22 mouse cellular contexts compared by ENCODE assay signal in the genomic region with DNA sequence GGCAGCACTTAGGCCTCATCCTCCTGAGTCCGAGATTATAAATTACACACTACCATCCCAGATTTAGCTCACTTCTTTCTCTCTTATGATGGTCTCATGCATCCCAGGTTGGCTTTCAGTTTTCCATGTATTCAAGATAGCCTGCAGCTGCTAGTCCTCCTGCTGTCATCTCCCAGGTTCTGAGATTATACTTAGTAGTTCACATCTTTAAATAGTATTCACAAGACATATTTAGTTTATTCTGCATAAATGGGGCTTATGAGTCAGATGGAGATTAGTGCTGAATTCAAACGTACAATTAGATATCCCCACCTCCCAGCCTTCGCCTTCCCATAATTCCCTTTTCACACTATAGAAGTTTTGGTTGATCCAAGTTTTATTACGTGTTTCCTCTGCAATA.
DNase-seq lines count a peak whose midpoint lies in the region; ATAC-seq and TF ChIP-seq lines count a peak whose summit lies in the region.
"Had no signal": no experiment of that assay in that cellular context is flagged by ENCODE, and none has a peak within 500 bp of the region (broad histone marks: within the 10 kb centered on the region; RNA-seq: fewer than 3 reads in every experiment).

No protein-coding gene starts in this region.

- peaks cover 7% of the 10 kb centered on the region; the same call in 1 of the 2 replicates for H3K4me1 ChIP-seq in heart, embryonic 13.5 days
- H3K4me1 ChIP-seq in heart, embryonic 11.5 days (ENCODE audit: control insufficient read depth, insufficient read depth, low read length): no peaks in the 10 kb centered on the region
- peaks cover 5% of the 10 kb centered on the region; the same call in 1 of the 2 replicates for H3K4me1 ChIP-seq in heart, postnatal 0 days (ENCODE audit: control insufficient read depth, insufficient read depth)
- peaks cover 3% of the 10 kb centered on the region for H3K4me1 ChIP-seq in olfactory bulb, adult 2 months (ENCODE audit: control insufficient read depth, insufficient read depth, low read length)
- H3K4me1 ChIP-seq: embryonic facial prominence, embryonic 10.5 days; embryonic facial prominence, embryonic 12.5 days; forebrain, embryonic 13.5 days; forebrain, embryonic 15.5 days had no signal

- no peak for ATAC-seq in heart, embryonic 13.5 days (ENCODE audit: extremely low read depth, insufficient number of reproducible peaks, low FRiP score, low TSS enrichment)
- no peak for ATAC-seq in heart, embryonic 11.5 days (replicated peaks; ENCODE audit: insufficient number of reproducible peaks, low FRiP score, low TSS enrichment)
- ATAC-seq in heart, postnatal 0 days (ENCODE audit: insufficient read depth, low read depth): peak; percentile 17; the same call in 1 of the 2 replicates
- ATAC-seq: activated CD4-positive, CD25-positive, alpha-beta regulatory T cell, adult 4 months; forebrain, embryonic 13.5 days; forebrain, embryonic 15.5 days; forebrain, postnatal 0 days had no signal

- H3K27me3 ChIP-seq in heart, embryonic 13.5 days (replicated peaks): no peaks in the 10 kb centered on the region
- no peaks in the 10 kb centered on the region for H3K27me3 ChIP-seq in heart, embryonic 11.5 days (ENCODE audit: control insufficient read depth, insufficient read depth, low read length)
- H3K27me3 ChIP-seq in heart, postnatal 0 days (ENCODE audit: control insufficient read depth, insufficient read depth, low read length): no peaks in the 10 kb centered on the region
- H3K27me3 ChIP-seq: embryonic facial prominence, embryonic 12.5 days; forebrain, embryonic 13.5 days; forebrain, embryonic 15.5 days had no signal

- H3K36me3 ChIP-seq in heart, embryonic 13.5 days: no peaks in the 10 kb centered on the region
- H3K36me3 ChIP-seq in heart, embryonic 11.5 days (ENCODE audit: control insufficient read depth, insufficient read depth, low read length): no peaks in the 10 kb centered on the region
- H3K36me3 ChIP-seq in heart, postnatal 0 days (replicated peaks; ENCODE audit: control insufficient read depth, insufficient read depth, low read length): no peaks in the 10 kb centered on the region
- H3K36me3 ChIP-seq: embryonic facial prominence, embryonic 10.5 days; embryonic facial prominence, embryonic 12.5 days; forebrain, embryonic 15.5 days had no signal

- WGBS in heart, embryonic 13.5 days: 62% methylated on average over 4 of the region's 4 CpGs
- WGBS in heart, embryonic 11.5 days (ENCODE audit: insufficient replicate concordance): 75% methylated on average over 4 of the region's 4 CpGs
- 49% methylated on average over 4 of the region's 4 CpGs for WGBS in heart, postnatal 0 days
- 48% methylated on average over 4 of the region's 4 CpGs for WGBS in olfactory bulb, adult 2 months

- peak; percentile 40 for DNase-seq in heart, postnatal 0 days (ENCODE audit: low spot score)
- DNase-seq in heart, postnatal 10 days: no peak
- DNase-seq in embryo, embryonic 9.5 days (ENCODE audit: extremely low spot score): no peak
- DNase-seq: adrenal gland, adult 8-10 months; adrenal gland, postnatal 14 days; adrenal gland, postnatal 36 days; cerebellum, adult 11 months; cerebellum, adult 18-20 months; cerebellum, adult 8-10 months; cerebellum, adult 9-11 months; cerebellum, postnatal 14 days; cerebellum, postnatal 36 days; embryo, embryonic 11 days; forebrain, postnatal 0 days had no signal

- TF ChIP-seq EP300 in heart, postnatal 0 days (IDR thresholded peaks at IDR 0.05; ENCODE audit: low read depth): no peak

- intact Hi-C loops in heart, postnatal 10 days (cut with DNase I): no loop called here

- TF ChIP-seq CTCF in heart, postnatal 0 days (IDR thresholded peaks at IDR 0.05; ENCODE audit: low read depth): no peak
- TF ChIP-seq CTCF in olfactory bulb, adult 2 months (IDR thresholded peaks at IDR 0.05; ENCODE audit: insufficient read depth, low read depth, low read length): no peak

- no peaks in the 10 kb centered on the region for H3K9me3 ChIP-seq in heart, embryonic 13.5 days
- H3K9me3 ChIP-seq in heart, embryonic 11.5 days (replicated peaks; ENCODE audit: control insufficient read depth, low read length): no peaks in the 10 kb centered on the region
- no peaks in the 10 kb centered on the region for H3K9me3 ChIP-seq in heart, postnatal 0 days (replicated peaks; ENCODE audit: control insufficient read depth, low read length)
- H3K9me3 ChIP-seq: embryonic facial prominence, embryonic 10.5 days; embryonic facial prominence, embryonic 12.5 days; forebrain, embryonic 13.5 days; forebrain, embryonic 15.5 days had no signal

- H3K4me3 ChIP-seq in heart, embryonic 13.5 days: no peak overlapping the region
- no peak overlapping the region for H3K4me3 ChIP-seq in heart, embryonic 11.5 days (ENCODE audit: low read depth, low read length)
- H3K4me3 ChIP-seq in heart, postnatal 0 days (ENCODE audit: low read depth, low read length): no peak overlapping the region
- H3K4me3 ChIP-seq in olfactory bulb, adult 2 months (ENCODE audit: insufficient read depth, low read depth, low read length): no peak overlapping the region
- H3K4me3 ChIP-seq: embryonic facial prominence, embryonic 10.5 days; embryonic facial prominence, embryonic 12.5 days; forebrain, embryonic 13.5 days; forebrain, embryonic 15.5 days had no signal

- no peak overlapping the region for H3K4me2 ChIP-seq in heart, embryonic 13.5 days
- no peak overlapping the region for H3K4me2 ChIP-seq in heart, embryonic 11.5 days
- H3K4me2 ChIP-seq in heart, postnatal 0 days (ENCODE audit: low read depth, low read length): no peak overlapping the region
- H3K4me2 ChIP-seq: embryonic facial prominence, embryonic 12.5 days; forebrain, embryonic 13.5 days; forebrain, embryonic 15.5 days had no signal

- H3K9ac ChIP-seq in heart, embryonic 13.5 days: no peak overlapping the region
- H3K9ac ChIP-seq in heart, embryonic 11.5 days (ENCODE audit: low read depth, low read length): no peak overlapping the region
- no peak overlapping the region for H3K9ac ChIP-seq in heart, postnatal 0 days (replicated peaks; ENCODE audit: low read depth, low read length)
- H3K9ac ChIP-seq: embryonic facial prominence, embryonic 12.5 days; forebrain, embryonic 13.5 days; forebrain, embryonic 15.5 days; forebrain, postnatal 0 days had no signal

- no peak for TF ChIP-seq POLR2A in olfactory bulb, adult 2 months (IDR thresholded peaks at IDR 0.05; ENCODE audit: insufficient read depth, low read depth, low read length)

- H3K27ac ChIP-seq in heart, embryonic 13.5 days (replicated peaks): peak overlapping the region; percentile 20; the same call in 1 of the 2 replicates
- no peak overlapping the region for H3K27ac ChIP-seq in heart, embryonic 11.5 days (ENCODE audit: low read depth, low read length)
- H3K27ac ChIP-seq in heart, postnatal 0 days (ENCODE audit: low read depth): peak overlapping the region; percentile 34; the same call in 1 of the 2 replicates
- H3K27ac ChIP-seq in olfactory bulb, adult 2 months (ENCODE audit: insufficient read depth, low read depth, low read length): peak overlapping the region; percentile 67
- H3K27ac ChIP-seq: embryonic facial prominence, embryonic 10.5 days; embryonic facial prominence, embryonic 12.5 days; forebrain, embryonic 13.5 days; forebrain, embryonic 15.5 days had no signal
